Mouse (Mus musculus) fibroblast of lung, adult 2 months (primary cell): ENCODE data around the gene Mrpl28.
"Not testable (repeated sequence)": the region's sequence is repeated elsewhere in the genome, so short reads cannot be mapped to it uniquely, and the experiment has no call there.

Experiments
- DNase-seq: peaks from one replicate; pipeline ENCODE4 v3.0.0-alpha.2; 2011; ENCODE audit warnings: low read depth

Mrpl28 gene

DNA sequence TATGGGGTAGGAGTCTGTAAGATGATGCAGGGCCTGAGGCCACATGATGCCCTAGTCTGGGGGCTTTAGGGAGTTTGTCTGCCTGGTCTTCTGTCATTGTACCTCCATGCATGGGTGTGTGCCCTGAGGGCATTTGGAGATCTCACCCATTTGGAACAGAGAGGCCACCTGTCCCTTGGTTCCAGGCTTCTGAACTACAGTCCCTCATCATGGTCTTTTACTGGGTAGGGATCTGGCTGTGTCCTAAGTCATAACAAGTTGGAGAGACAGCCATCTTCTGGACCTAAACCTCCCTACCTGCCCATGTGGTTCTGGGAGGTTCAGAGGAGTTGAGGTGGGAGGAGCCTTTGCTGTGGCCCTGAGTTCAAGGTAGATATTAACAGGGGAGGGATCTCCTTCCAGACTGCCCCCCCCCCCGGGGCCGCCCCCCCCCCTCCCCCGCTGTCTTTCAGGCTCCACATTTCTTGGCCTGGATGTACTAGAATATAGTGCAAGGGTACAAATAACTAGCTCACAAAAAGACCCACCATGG lies 7.3 kb upstream of the Mrpl28 start:
- no peak for DNase-seq

DNA sequence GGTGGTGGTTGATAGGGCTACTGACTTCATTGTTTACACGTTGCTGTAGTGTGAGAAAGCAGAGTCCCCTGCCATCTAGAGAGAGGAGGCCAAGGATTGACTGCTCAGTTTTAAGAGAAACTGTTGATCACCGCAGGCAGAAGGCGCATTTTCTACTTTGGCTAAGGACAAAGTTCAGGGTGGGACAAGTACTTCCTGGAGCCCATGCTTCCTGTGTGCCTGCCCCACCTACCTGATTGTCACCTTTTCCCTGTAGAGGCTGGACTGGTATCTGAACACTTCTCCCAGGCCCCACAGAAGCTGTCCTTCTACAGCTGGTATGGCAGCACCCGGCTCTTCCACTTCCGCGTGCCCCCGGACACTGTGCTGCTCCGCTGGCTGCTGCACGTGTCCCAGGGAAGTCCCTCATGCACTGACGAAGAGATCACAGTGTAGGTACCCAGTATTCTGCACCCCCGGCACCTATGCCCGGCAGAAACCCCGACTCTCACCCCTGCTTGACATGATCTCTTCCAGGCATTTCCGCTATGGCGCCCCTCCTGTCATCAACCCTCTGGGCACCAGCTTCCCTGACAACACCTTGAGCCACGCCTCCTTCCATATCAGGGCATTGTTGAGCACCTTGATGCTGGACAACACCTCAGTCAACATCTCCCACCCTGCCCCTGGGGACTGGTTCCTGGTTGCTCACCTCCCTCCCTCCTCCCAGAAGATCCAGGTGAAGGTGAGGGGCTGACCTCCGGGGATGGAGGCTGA lies 6.6 kb upstream of the Mrpl28 start:
- DNase-seq, result no peak

DNA sequence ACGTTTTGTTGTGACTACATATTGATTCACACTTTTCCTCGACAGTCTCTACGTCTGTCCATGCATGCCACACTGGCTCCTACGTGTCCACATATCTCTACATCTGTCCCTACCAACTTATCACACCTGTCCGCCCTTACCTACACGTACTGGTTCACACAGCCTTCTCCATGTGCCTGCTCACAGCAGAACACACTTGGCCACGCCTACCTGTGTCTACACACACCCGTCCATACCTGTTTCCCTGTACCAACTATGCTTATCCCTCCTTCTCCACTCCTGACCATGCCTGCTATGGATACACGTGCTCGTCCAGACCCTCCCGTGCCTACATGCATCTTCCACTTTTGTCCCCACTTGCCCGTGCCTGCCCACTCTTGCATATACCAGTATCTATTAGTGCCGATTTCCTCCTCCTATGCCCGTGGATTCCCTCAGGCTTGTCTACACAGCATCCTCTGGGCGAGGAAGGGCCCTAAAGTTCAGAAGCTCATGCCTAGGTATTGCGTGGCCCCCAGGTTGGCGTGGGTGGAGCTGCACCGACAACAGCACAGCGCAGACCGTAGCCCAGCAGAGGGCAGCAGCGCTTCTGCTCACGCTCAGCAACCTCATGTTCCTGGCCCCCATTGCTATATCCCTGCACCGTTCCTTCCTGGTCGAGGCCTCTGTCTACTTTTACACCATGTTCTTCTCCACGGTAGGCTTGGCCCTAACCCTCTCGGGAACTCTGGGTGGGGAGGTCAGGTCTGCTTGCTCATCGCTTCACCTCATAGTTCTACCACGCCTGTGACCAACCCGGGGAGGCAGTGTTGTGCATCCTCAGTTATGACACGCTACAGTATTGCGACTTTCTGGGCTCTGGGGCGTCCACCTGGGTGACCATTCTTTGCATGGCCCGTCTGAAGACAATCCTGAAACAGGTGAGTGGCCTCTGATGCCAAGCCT lies 3.3 kb upstream of the Mrpl28 start:
- DNase-seq, result peak; percentile 50

DNA sequence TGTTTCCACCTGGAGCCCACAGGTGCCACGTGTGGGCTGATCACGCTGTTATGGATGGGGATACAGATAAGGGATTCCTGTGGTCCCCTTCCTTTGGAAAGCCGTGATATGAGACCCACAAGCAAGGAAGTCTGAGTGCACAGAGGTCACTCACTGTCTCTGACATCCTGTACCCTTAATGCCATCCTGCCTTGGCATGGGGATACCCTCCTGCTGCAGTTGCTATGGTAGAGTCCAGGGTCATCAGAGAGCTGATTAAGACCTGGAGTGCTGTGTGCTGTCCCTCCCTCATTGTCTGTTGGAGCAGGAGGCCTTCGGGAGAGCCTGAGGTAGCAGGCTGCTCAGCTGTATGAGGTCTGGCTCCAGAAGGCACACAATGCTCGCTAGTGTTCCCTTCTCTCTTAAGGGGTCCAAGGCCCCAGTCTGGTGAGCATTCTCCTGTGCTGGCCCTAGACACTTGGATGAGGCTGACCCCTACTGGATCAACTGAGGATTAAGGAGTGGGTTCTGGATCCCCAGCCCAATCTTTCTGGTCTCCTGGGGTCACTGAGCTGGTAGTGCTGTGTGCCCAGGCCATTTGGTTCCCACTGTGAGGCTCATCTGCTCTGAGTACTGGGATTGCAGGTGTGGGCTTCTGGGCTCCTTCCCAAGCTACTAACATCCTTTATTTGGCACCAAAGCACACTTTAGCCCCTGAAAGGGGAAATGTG lies 714 bp upstream of the Mrpl28 start:
- no peak for DNase-seq

DNA sequence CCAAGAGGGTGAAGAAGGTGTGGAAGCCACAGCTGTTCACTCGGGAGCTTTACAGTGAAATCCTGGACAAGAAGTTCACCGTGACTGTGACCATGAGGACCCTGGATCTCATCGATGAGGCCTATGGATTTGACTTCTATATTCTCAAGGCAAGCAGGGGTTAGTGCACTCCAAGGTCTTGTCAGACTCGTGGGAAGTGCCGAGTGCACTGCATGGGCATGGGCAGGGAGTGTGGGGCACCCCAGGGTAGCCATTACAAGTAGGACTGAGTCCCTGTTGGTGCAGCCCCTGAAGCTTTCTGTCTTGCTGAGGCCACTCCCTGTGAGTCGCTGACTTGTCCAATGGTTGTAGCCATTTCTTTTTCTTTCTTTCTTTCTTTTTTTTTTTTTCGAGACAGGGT lies 1.3 kb downstream of the Mrpl28 start:
- no peak for DNase-seq

DNA sequence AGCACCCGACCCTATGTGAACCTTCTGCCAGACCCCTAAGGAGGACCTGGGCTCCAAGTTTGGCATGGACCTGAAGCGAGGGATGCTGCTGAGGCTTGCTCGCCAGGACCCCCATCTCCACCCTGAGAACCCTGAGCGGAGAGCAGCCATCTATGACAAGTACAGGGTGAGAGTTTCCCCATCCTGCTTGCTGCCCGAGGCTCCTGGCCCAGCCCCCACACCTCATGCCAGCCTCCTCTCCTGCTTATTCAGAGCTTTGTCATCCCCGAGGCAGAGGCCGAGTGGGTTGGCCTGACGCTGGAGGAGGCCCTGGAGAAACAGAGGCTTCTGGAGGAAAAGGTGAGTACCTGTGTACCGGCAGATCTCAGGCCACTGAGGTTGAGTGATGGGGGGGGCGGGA lies 1.9 kb downstream of the Mrpl28 start:
- no peak for DNase-seq

DNA sequence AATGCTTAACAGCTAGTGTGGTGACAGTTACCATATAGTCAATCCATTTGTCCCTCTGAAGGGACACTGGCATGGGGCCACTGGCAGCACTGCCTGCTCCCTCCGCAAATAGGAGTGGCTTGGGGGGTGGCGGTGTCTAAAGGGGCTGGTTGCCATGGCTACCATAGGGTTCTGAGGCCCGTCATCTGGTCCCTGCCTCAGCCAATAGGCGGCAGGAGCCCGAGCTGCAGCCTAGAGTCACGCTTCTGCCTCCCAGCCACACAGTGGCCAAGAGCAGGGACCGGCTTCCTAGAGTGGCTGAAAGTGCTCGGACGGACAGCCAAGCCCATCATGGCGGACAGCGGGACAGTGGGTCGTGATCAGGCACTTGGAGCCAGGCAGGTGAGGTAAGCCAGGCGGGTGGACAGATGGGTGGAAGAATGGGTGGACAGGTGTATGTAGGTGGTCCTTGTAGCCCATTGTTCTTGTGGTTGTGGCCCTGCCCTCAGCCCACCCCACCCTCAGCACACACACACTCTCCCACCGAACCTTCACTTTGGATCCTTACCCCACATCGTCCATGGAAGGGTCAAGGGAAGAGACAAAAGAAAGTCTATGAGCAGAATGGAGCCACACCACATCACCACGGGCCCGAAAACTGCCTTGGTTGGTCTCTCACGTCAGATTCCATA lies 7.9 kb downstream of the Mrpl28 start:
- DNase-seq, result no peak

DNA sequence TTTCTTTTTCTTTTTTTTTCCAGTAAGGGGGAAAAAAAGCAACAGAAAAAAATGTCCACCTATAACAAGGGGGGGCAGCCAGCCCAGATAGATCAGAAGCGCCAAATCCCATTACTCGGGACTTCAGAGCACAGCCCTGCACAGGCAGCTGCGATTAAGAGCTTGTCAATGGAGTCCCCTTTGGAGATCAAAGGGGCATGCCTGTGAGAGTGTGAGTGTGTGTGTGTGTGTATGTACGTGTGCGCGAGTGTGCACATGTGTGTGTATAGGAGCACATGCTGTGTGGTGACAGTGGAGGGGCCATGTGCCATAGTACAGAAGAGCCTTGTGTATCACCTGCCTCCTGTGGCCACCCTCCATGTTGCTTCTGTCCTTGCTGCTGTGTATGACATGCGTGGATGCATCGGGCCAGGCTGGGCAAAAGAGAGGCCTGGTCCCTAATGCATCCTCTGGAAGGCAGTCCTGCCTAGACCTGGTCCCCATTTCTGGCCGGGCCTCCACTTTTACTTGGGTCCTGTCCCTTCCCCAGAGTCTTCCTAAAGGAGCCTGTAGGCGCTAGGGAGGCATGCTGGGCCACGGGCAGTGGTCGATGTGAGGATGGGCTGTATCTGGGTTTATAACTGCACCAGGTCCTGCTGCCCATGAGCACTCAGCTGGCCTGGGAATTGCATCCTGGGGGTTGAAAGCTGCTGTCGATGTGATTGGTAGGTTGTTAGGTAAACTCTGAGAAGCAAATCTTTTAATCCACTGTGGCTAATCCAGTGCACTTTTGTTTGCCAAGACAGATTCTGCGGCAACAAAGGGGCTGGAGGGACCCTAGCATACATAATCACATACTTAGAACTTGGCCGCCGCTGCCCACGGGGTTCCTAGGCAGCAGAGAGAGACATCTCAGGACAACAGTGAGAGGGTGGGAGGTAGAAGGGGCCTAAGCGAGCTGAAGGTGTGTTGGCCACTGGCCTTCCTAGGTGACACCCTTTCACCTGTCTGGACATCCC lies 8.9 kb downstream of the Mrpl28 start:
- DNase-seq, result no peak

DNA sequence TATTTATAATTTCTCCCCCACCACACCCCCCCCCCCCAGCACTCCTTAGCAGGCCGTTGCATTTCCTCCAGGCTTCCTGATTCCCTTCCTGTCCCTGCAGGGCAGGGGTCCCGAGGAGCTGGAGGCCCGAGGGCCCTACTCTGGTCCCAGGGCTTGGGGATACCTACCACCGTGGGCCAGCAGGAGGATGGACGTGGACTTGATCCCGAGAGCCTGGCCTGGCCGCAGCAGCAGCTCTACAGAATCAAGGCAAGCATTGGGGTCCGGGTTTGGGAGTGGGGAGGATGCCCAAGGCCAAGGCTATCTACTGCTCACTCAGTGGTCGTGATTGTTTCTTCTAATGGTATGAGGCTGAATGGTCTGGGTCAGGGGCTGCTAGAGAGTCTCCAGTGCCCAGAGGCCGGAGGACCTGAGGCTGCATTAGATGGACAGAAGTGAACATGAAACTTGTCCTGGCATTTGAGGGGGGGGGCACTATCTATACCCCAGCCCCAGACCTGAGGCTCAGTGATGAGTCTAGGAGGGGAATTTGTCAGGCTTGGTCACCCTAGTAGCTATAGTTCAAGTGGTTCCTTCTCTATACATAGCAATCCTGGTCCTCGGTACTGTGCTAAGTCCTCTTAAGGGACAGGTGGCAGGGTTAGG lies 13.9 kb downstream of the Mrpl28 start:
- no peak for DNase-seq

DNA sequence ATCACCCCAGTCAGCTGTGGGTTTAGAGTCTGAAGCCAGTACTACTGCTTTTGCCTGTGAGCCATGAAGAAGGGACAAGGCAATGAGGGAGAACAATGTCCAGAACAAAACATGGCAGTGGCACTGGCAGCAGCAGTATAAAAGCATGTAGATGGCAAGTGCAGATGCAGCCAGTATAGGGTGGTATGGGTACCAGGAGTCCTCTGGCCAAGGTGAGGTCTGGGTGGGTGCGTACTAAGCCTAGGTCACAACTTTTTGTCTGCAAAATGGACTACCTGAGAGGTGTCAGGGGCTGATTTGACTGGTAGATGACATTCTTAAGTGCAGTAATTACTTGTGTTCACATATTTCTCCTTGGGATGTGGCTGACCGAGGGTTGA lies 14.4 kb downstream of the Mrpl28 start:
- DNase-seq, result no peak

DNA sequence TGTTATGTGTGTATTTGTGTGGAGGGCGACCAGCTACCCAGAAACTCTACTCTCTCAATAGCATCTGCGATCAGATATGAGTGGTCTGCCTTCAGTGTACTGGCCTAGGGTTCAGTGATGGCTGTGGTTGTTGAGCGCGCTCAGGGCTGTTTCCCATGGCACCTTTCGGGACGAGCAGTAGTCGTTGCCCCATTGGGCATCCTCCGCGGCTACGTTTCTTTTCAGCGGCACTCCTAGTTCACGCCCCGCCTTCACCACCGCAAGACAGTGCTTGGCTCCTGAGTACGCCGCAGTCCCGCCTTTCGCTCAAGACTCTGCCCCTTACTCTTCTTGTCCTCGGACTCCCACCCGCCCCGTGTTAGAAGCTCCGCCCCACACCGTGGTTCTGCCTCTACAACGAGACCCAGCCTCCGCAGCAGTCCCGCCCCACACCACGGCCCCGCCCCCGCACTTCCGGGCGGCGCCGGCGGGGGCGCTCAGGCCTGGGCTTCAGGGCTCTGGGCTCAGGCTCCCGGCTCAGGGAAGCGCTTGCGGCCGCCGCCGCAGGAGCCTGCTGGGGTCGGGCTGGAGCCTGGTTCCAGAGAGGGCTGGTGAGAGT lies 15.0 kb downstream of the Mrpl28 start, which contains the start of gene Axin1:
Gene Axin1 (plus strand): TSS at position 450 of the 598 bp plus-strand sequence.
- DNase-seq, result peak; percentile 89

DNA sequence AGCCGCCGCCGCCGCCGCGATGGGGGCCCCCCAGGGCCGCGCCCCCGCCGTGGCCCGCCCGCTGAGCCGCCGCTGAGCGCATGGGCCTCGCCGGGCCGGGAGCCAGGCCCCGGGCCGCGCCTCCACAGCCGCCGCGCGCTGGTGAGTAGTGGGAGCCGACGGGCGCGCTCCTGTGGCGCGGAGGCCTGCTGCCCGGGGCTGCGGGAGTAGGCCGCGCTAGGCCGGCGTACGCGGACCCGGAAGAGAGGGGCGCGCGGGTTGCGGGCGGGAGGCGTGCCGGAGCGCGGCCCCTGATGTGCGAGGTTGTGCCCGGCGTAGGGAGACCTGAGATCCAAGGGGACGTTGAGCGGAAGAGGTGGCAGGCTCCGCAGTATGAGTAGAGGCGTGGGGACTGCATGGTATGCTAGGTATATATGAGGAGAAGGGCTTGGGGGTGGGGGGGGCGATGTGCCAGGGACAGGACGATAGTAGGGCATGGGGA lies 15.6 kb downstream of the Mrpl28 start:
- DNase-seq, result no peak

DNA sequence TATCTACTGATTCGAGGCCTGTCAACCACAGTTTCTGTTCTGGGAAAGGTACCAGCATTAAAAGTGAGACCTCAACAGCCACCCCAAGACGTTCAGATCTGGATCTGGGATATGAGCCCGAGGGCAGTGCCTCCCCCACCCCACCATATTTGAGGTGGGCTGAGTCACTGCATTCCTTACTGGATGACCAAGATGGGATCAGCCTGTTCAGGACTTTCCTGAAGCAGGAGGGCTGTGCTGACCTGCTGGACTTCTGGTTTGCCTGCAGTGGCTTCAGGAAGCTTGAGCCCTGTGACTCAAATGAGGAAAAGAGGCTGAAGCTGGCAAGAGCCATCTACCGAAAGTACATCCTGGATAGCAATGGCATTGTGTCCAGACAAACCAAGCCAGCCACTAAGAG lies 19.5 kb downstream of the Mrpl28 start:
- DNase-seq, result no peak

DNA sequence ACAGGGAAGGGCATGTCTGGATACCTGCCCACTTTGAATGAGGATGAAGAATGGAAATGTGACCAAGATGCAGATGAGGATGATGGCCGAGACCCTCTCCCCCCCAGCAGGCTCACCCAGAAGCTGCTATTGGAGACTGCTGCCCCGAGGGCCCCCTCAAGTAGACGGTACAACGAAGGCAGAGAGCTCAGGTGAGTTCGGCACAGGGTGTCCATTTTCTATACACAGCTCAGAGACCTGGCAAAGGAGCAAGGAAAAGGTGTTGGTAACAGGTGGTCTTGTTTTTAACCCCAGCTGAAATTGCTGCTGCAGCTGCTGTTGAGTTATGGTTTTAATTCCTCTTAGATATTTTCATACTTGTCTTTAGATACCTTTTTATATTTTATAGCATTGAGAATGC lies 20.1 kb downstream of the Mrpl28 start:
- no peak for DNase-seq

DNA sequence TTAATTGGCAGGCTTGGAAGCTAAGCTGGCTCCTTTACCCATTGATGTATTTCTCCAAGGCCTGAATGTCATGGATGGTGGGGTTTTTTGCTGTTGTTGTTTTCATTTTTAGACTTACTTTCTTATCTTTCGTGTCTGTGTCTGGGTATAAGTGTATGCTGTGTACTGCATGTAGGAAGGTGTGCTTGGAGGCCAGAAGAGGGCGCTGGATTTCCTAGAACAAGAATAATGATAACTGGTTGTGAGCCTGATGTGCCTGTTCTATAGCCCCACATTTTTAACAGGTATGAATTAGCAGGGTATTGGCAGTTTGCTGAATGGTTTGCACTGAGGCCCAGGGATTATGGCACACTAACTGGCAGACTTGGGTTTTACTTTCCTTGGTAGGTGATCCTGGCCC lies 25.8 kb downstream of the Mrpl28 start:
- DNase-seq, result no peak

DNA sequence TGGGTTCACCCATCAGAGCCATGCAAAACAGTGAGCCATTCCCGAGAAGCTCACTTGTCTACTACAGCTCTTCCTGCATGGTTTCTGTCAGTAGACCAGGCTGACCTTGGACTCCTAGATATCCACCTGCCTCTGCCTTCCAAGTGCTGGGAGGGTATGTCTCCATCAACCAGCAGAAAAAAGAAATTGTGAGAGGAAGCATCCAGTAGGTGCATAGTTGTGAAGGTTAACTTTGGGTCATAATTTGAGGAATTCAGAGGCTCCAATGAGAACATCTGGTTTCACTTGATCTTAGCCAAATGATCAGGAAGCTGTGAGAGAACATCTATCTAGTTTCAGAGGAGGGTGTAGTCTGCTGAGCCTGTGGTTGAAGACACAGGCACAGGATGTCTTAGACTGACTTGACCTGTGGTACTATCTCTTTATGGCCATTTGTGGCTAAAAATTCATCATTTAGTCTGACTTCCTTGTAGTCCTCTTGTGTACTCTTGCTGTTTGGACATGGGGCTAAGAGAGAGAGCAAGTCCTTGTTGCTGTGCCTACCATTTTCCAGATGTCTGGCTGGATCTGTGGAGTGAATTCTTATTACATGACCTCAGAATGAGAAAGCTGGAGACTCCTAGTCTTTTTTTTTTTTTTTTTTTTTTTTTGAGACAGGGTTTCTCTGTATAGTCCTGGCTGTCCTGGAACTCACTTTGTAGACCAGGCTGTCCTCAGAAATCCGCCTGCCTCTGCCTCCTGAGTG lies 28.8 kb downstream of the Mrpl28 start:
- DNase-seq, result no peak

DNA sequence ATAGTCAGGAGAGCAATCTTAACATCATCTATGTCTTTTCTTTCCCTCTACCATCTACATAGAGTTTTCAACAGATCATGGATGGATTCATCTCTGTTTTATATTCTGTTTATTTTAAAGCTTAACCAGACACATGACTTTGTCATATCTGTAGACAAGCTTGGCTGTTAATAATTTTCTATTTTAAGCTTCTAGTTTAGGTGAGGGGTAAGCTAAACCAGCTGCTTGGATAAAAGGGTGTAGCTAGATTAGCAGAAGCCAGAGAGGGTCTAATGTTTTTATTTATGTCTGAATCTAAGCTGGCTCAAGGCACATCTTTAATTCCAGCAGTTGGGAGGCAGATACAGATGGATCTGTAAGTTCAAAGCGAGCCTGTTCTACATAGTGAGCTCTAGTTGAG lies 39.4 kb downstream of the Mrpl28 start:
- DNase-seq, result no peak

DNA sequence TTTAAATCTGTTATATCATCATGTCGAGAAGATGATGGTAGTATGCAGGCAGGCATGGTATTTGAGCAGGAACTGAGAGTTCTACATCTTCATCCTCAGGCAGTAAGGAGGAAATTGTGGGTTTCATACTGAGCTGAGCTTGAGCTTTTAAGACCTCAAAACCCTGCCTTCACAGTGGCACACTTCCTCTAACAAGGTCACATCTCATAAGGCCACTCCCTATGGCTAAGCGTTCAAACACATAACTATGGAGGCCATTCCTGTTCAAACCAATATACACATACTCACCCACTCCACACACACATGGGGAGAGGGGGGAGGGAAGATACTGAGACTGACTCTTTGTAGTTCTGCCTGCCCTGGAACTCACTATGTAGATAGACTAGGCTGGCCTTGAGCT lies 44.7 kb downstream of the Mrpl28 start:
- DNase-seq, result no peak

DNA sequence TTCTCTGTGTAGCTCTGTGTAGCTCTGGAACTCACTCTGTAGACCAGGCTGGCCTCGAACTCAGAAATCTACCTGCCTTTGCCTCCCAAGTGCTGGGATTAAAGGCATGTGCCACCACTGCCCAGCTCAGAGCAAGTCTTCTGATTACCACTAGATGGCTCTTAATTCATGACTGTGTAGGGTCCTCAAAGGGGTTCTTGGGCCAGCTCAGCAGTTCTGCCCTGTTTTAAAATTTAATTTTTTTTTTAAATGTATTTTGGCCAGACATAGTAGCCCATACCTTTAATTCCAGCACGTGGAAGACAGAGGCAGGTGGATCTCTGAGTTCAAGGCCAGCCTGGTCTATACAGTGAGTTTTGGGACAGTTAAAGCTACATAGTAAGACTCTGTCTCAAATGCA lies 51.9 kb downstream of the Mrpl28 start:
- DNase-seq, result not testable (repeated sequence)
